Mouse (Mus musculus) spleen, adult 2 months (tissue): ENCODE data around the gene Timp2. TPM values are rescaled to one million over a fixed set of nuclear protein-coding genes. Genes with fewer than 3 reads are reported as not detected.
"Not testable (repeated sequence)": the region's sequence is repeated elsewhere in the genome, so short reads cannot be mapped to it uniquely, and the experiment has no call there.

ENCODE experiments used
- DNase-seq, 2 experiments: peaks; one replicate each; pipeline versions ENCODE4 v3.0.0 to v3.0.0-alpha.2; 2012 to 2021; ENCODE audit warnings: low spot score in 2 of 2, low read depth in 1 of 2
- H3K27ac ChIP-seq: fragments of 200-500 bp; 2 replicates; pipeline ENCODE4 v1.5.1; 2012; ENCODE audit warnings: low read length, inconsistent platforms; ENCODE audit not compliant: insufficient read depth
- H3K27me3 ChIP-seq: fragments of 200-500 bp; 2 replicates; pipeline ENCODE4 v1.6.1; 2012; ENCODE audit warnings: mild to moderate bottlenecking, moderate library complexity, low read length, inconsistent platforms; ENCODE audit not compliant: control insufficient read depth, insufficient read depth
- H3K36me3 ChIP-seq: fragments of 200-500 bp; 2 replicates; pipeline ENCODE4 v1.6.1; 2012; ENCODE audit warnings: mild to moderate bottlenecking, low read length, inconsistent platforms; ENCODE audit not compliant: control insufficient read depth, insufficient read depth
- H3K4me1 ChIP-seq: fragments of 200-500 bp; 2 replicates; pipeline ENCODE4 v1.6.1; 2011; ENCODE audit warnings: inconsistent platforms; ENCODE audit not compliant: control insufficient read depth, insufficient read depth, insufficient read length
- H3K4me3 ChIP-seq: fragments of 200-500 bp; 2 replicates; pipeline ENCODE4 v1.5.1; 2011; ENCODE audit warnings: mild to moderate bottlenecking, inconsistent platforms; ENCODE audit not compliant: insufficient read depth, insufficient read length; ENCODE audit errors: extremely low read depth
- CTCF ChIP-seq: fragments of 200-500 bp; IDR thresholded peaks from 2 replicates; pipeline ENCODE4 v1.5.1; 2011; ENCODE audit warnings: mild to moderate bottlenecking, inconsistent platforms; ENCODE audit not compliant: insufficient read depth, insufficient read length, insufficient replicate concordance; ENCODE audit errors: extremely low read depth
- POLR2A ChIP-seq: fragments of 200-500 bp; IDR thresholded peaks from 2 replicates; pipeline ENCODE4 v1.6.1; 2011; ENCODE audit warnings: low read depth, low read length, inconsistent platforms
- WGBS: fragments of 180-500 bp; shearing (Covaris S2); methylation state at CpG from one replicate; pipeline ENCODE4 v1.1.7; 2018; 5-methylcytosine and 5-hydroxymethylcytosine counted together
- polyA plus RNA-seq: library from polyadenylated mRNA; depleted of rRNA; stranded (reverse); fragments of >200 nt; gene quantifications from 2 replicates; pipeline ENCODE4 v1.2.3, GENCODE M21; 2012

Timp2 gene
- polyA plus RNA-seq, 1 experiment: 68.1 TPM

DNA sequence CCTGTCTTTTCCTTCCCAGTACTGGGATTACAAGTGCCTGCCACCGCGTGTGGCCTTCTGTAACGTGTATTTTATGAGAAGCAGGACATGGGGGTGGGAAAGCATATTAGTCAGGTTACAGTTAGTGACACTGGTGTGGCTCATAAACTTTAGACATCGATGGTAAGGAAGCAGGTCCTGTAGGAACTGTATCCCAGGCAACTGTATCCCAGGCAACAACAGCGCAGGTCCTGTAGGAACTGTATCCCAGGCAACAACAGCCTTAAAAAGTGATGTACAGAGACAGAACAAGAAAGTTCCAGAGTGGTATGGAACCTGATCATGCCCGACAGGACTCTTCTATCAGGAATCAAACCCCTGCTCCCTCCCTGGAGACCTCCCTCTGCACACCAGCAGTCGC lies 34.0 kb downstream of the Timp2 start:
- 89% methylated on average over 7 of the region's 7 CpGs for whole genome bisulfite sequencing
- no peak for DNase-seq
- Histone ChIP-seq H3K4me1 (no peaks in the 10 kb centered on the region), H3K36me3 (no peaks in the 10 kb centered on the region), H3K27me3 (no peaks in the 10 kb centered on the region), H3K27ac (no peak overlapping the region), H3K4me3 (no peak overlapping the region)
- TF ChIP-seq POLR2A: no peak
- no peak for TF ChIP-seq CTCF

GRCm38 (mm10) chr11:118318678-118319077 lies 36.9 kb downstream of the Timp2 start:
- H3K4me3 ChIP-seq: no peak overlapping the region
- H3K4me1 ChIP-seq: no peaks in the 10 kb centered on the region
- H3K27ac ChIP-seq: no peak overlapping the region
- 70% methylated on average over 5 of the region's 5 CpGs for WGBS
- DNase-seq: peak; percentile 11 to 44
- no peaks in the 10 kb centered on the region for H3K36me3 ChIP-seq
- H3K27me3 ChIP-seq: no peaks in the 10 kb centered on the region
- TF ChIP-seq POLR2A (no peak), CTCF (peak; percentile 59; the same call in 1 of the 2 replicates)

GRCm38 (mm10) chr11:118317129-118317528 lies 38.4 kb downstream of the Timp2 start:
- Histone ChIP-seq H3K4me3 (no peak overlapping the region), H3K27ac (no peak overlapping the region), H3K36me3 (no peaks in the 10 kb centered on the region), H3K27me3 (no peaks in the 10 kb centered on the region), H3K4me1 (no peaks in the 10 kb centered on the region)
- DNase-seq: peak in 1 of 2 experiments; percentile 20
- TF ChIP-seq POLR2A (no peak), CTCF (peak; percentile 73; the same call in 1 of the 2 replicates)
- 51% methylated on average over 7 of the region's 7 CpGs for WGBS

DNA sequence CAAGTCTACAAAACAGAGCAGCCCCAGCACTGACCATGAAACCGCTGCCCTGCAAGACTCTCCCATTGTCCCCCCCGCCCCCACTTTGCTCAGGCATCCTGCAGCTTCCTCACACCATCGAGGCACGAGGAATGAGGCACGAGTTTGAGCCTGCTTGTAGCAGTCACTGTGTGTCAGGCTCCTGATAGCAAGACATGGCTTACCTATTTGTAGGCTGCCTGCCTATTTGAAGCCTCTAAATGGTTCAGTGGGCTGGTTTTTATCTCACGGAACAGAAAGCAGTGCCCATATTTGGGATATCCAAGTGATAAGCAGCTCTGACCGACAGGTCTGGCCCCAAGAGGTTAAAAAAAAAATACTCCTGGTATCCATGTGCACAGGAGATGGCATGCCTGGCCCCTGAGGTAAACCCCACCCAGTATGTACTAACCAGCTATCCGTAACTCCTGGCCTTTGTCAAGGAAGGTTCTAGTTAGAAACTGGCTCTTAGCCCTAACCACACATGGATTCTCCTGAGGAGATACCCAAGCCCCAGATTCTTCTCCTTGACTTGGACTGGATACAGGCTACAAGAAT lies 39.2 kb downstream of the Timp2 start:
- H3K27ac ChIP-seq: no peak overlapping the region
- no peaks in the 10 kb centered on the region for H3K36me3 ChIP-seq
- DNase-seq: no peak
- no peaks in the 10 kb centered on the region for H3K27me3 ChIP-seq
- H3K4me1 ChIP-seq: no peaks in the 10 kb centered on the region
- WGBS: 82% methylated on average over 8 of the region's 8 CpGs
- no peak for TF ChIP-seq CTCF
- TF ChIP-seq POLR2A: no peak
- H3K4me3 ChIP-seq: no peak overlapping the region

DNA sequence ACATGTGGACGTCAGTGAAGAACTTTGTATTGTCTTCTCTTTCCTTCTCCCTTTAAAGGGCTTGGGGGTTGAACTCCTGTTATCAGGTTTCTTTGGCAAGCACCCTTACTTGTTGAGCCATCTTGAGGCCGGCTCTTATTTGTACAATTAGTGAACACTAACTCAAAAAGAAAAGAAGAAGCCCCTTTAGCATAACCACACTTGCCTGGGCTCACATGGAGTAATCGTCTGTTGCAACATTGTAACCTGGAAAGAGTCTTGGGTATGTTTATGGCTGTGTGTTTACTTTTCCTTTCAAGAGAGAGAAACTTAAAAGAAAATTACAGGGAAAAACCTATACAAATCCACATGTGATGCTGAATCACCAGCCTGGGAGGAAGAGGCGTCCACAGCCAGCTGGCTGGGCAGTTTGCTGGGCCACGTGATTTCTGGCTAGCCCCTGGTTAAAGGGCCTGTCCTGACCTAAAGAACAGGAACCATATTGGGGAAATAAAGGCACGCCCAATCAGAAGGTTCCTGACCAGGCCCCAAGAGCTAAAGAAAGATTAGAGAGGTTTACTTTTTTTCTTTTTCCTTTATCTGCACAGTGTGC lies 43.3 kb downstream of the Timp2 start:
- DNase-seq: no peak
- no peaks in the 10 kb centered on the region for H3K27me3 ChIP-seq
- no peak for TF ChIP-seq POLR2A
- TF ChIP-seq CTCF: no peak
- no peaks in the 10 kb centered on the region for H3K4me1 ChIP-seq
- WGBS: 80% methylated on average over 6 of the region's 6 CpGs
- H3K36me3 ChIP-seq: no peaks in the 10 kb centered on the region
- no peak overlapping the region for H3K4me3 ChIP-seq
- H3K27ac ChIP-seq: no peak overlapping the region

- not testable (repeated sequence) for H3K4me3 ChIP-seq, H3K27me3 ChIP-seq, H3K36me3 ChIP-seq, H3K4me1 ChIP-seq, H3K27ac ChIP-seq, DNase-seq
- 91% methylated on average over 2 of the region's 2 CpGs for WGBS
These were observed 47.6 kb downstream of the Timp2 start for GRCm38 (mm10) chr11:118307962-118308361.

- not testable (repeated sequence) for H3K27ac ChIP-seq, H3K36me3 ChIP-seq, H3K27me3 ChIP-seq, DNase-seq, H3K4me1 ChIP-seq, H3K4me3 ChIP-seq
- 86% methylated on average over 4 of the region's 4 CpGs for whole genome bisulfite sequencing
These were observed 51.6 kb downstream of the Timp2 start for GRCm38 (mm10) chr11:118303959-118304358.

- H3K4me3 ChIP-seq: no peak overlapping the region
- no peaks in the 10 kb centered on the region for H3K36me3 ChIP-seq
- DNase-seq: no peak
- no peaks in the 10 kb centered on the region for H3K4me1 ChIP-seq
- H3K27me3 ChIP-seq: no peaks in the 10 kb centered on the region
- TF ChIP-seq CTCF: no peak
- TF ChIP-seq POLR2A: no peak
- no peak overlapping the region for H3K27ac ChIP-seq
- 81% methylated on average over 2 of the region's 2 CpGs for WGBS
These were observed 56.7 kb downstream of the Timp2 start for GRCm38 (mm10) chr11:118298810-118299209.
